Mouse (Mus musculus): ENCODE measurements around the gene Peak1.
A peak's percentile ranks its signal among the peaks of the same experiment; 100 is the strongest.
"Not testable (repeated sequence)": the region's sequence is repeated elsewhere in the genome, so short reads cannot be mapped to it uniquely, and the experiment has no call there.

Peak1 gene

GRCm38 (mm10) chr9:56257227-56258000 lies 160.5 kb downstream of the Peak1 start:
- DNase-seq (ENCODE audit: low read depth, low spot score), result no peak

GRCm38 (mm10) chr9:56255676-56256432 lies 162.0 kb downstream of the Peak1 start:
- no peak for DNase-seq (ENCODE audit: low read depth, low spot score)

GRCm38 (mm10) chr9:56244336-56244735 lies 173.5 kb downstream of the Peak1 start:
- DNase-seq (ENCODE audit: low read depth, low spot score), result no peak

DNA sequence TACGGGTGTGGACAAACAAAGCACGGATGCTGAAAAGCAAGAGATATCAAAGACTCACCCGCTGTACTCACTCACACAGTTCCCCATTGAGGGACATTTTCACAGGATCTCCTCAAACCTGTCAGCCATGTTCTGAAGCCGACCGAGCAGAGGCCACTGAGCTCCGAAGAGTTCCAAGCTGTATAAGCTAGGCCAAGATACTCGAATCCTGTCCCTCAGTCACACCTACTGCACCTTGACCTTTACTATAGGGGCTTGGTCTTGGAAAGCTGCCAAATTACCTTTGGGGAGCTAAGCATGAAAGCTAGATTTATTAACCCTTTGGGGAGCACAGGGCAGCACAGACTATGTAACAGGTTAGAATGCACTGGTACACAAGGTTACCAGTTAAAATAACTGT lies 174.0 kb downstream of the Peak1 start:
- DNase-seq (ENCODE audit: low read depth, low spot score), result no peak

DNA sequence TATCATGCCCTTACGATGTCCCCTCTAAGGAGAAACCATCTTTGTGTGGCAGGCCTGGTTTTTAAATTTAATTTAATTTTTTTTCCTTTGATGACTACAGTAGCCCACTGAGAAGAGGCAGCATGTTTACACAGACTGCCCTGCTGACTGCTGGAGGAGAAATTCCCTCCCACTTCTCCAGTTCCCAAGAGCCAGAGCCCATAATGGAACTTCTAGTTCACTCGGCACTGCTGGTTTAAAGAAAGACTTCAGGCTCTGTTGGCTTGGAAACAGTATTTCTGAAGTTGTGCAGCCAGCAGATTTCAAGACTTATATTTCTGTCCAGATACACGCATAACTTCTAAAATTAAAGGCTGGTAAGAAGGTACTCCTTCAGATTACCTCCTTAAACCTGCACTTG lies 175.2 kb downstream of the Peak1 start:
- DNase-seq (ENCODE audit: low read depth, low spot score), result no peak

GRCm38 (mm10) chr9:56241076-56241475 lies 176.8 kb downstream of the Peak1 start:
- DNase-seq (ENCODE audit: low read depth, low spot score), result no peak

DNA sequence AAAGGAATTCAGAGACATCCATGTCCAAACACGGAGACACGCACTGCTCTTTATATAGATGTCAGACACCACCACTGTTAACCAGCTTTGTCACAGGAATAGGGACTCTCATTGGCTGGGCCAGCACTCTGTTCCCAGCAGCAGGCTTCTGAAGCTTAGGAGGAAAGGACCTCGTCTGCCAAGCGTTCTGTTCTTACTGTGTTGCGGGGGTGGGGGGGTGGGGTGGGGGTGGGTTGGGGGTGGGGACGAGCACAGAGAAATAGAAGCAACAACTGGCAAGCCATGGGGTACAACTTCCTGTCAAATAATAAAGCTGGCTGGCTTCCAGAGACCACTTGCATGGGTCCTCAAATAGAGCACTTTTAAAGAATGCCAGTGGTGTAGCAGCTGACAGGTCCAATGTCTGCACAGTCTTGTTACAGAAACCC lies 182.0 kb downstream of the Peak1 start:
- DNase-seq (ENCODE audit: low read depth, low spot score), result no peak

GRCm38 (mm10) chr9:56235281-56235680 lies 182.6 kb downstream of the Peak1 start:
- no peak for DNase-seq (ENCODE audit: low read depth, low spot score)

DNA sequence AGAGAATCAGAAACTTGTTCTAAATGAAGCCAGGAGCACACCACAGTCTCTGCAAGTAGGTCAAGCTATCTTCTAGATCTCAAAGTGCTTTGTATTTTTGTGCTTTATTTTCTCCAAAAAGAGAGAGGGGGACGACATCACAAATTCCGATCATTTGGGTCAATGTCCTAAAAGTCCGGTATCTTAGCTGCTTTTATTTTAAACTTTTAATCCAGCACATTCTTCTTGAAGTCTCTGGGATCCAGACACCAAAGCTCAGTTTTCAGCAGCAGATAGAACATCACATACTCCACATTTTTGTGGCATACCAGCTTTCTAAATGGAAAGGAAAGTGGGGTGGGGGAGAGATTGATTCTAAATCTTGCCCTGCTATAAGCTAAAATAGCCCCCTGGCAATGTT lies 183.3 kb downstream of the Peak1 start:
- DNase-seq (ENCODE audit: low read depth, low spot score), result no peak

GRCm38 (mm10) chr9:56233316-56233715 lies 184.6 kb downstream of the Peak1 start:
- DNase-seq (ENCODE audit: low read depth, low spot score), result no peak

GRCm38 (mm10) chr9:56230906-56231305 lies 187.0 kb downstream of the Peak1 start:
- DNase-seq (ENCODE audit: low read depth, low spot score), result no peak

GRCm38 (mm10) chr9:56227626-56228025 lies 190.2 kb downstream of the Peak1 start:
- no peak for DNase-seq (ENCODE audit: low read depth, low spot score)

DNA sequence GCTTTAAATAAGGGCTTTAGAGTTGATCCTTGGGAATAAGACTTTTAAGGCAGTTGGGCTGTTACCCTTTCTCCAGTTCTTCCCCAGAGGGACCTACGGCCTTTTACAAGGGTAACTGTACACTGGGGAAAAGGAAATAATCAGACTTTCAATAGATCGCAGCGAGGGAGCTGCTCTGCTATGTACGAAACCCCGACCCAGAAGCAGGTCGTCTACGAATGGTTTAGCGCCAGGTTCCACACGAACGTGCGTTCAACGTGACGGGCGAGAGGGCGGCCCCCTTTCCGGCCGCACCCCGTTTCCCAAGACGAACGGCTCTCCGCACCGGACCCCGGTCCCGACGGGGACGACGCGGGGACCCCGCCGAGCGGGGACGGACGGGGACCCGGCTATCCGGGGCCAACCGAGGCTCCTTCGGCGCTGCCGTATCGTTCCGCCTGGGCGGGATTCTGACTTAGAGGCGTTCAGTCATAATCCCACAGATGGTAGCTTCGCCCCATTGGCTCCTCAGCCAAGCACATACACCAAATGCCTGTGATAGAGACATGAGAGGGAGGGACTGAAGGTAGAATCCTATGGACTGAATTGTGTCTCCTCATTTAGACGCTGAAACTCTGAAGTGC lies 194.3 kb downstream of the Peak1 start:
- DNase-seq (ENCODE audit: low read depth, low spot score), result not testable (repeated sequence)

DNA sequence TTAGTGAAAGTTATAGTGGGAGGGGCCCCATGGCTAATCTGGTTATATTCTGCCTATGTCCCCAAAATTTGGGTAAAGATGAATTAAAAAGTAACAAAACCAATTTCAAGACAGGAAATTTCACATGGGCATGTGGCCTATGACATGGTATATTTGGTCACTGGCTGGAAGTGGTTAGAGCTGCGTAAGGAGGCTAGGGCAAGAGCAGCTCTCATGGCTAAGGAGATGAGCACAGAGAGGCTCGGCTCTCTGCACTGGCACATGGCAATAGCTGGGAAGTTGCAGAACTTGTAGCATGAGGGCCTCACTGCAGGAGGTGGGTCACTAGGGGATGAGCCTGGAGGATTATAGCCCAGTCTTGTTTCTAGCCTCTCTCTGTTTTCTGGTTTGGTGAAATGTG lies 199.0 kb downstream of the Peak1 start:
- DNase-seq (ENCODE audit: low read depth, low spot score), result no peak

DNA sequence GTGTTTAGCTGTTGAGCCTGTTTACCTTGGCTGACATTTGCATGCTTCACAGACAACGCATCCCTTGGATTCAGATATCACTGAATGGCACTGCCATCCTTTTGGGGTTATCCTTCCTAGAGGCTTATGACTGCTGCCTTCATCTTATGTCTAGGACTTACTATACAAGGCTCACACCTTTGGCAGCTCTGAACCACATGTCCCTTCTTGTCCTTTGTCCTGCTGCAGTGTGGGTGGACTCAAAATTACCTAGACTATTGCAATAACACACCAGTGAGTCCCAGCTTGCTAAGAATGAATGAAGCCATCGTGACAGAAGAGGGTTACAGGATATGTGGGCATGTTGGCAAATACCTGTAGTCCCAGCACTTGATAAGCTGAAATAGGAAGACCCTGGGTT lies 199.8 kb downstream of the Peak1 start:
- no peak for DNase-seq (ENCODE audit: low read depth, low spot score)

DNA sequence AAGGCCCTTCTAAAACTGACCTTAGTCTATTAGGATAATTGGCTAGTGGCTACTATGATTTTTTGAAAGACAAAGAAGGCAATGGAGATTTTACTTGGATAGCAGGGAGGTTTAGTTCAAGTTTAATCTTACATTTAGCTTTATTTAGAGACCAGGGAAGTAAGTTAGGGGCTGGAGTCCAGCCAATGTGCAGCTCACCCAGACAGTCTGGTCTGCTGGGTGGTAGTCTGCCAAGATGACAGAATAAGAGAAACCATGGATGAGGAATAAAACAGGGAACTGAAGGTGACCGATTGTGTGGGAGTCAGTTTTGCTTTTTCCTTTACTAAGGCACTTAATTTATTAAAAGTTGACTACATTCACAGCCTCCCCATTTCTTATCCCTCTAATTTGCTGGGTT lies 200.5 kb downstream of the Peak1 start:
- DNase-seq (ENCODE audit: low read depth, low spot score), result no peak

- peak; percentile 60 for DNase-seq (ENCODE audit: low read depth, low spot score)
Measured at GRCm38 (mm10) chr9:56213451-56214291, 204.2 kb downstream of the Peak1 start.

- DNase-seq (ENCODE audit: low read depth, low spot score), result no peak
Measured at GRCm38 (mm10) chr9:56208817-56209216, 209.1 kb downstream of the Peak1 start.

DNA sequence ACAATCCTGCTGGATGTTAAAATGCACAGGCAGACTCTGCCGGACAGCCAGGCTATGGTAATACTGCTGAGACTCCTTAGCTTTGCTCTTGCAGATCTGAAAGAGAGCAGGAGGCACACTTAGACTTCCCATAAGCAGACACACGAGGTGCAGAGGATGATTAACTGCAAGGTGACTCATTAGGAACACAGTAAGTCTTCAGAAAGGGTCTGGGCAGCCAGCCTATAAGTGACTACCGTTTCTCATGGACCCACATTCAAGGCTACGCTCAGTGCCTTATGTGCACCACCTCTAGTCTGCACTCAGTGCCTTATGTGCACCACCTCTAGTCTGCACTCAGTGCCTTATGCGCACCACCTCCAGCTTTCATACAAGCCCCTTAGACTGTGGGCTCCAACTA lies 210.4 kb downstream of the Peak1 start:
- DNase-seq (ENCODE audit: low read depth, low spot score), result no peak

DNA sequence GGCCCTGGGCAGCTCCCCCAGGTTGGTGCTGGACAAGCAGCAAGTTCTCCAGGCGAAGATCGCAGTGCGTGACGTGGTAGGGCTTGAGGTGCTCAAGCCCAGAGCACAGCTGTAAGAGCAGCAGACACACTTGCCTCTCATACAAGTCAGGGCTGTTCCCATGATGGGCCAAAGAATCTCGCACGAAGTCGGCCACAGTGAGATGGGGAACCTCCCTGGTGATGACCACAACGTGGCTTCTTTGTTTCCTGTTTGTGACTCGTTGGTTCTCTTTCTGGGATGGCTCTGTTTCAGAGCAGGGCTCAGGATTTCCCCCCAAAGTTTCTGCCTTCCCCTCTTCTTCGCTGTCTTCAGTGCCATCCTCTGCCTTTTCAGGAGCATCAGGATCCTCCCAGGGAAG lies 210.8 kb downstream of the Peak1 start:
- DNase-seq (ENCODE audit: low read depth, low spot score), result no peak

DNA sequence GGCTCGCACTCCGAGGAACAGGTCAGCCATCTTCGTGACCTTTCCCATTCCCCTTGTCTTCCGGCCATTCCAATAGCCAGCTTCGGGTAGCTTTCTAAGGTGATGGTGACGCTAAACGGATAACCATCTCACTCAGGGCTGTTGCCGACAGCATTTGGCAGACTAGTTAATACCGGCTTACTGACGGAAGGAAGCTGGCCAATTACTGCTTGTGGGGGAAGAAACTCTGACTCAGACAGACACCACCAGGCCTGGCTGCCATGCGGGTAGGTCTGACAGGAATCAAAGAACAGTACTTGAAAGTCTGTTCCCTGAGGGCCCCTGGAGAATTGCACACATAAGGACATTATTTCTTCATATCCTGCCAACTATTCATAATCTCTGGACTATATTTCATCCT lies 212.5 kb downstream of the Peak1 start:
- no peak for DNase-seq (ENCODE audit: low read depth, low spot score)

DNA sequence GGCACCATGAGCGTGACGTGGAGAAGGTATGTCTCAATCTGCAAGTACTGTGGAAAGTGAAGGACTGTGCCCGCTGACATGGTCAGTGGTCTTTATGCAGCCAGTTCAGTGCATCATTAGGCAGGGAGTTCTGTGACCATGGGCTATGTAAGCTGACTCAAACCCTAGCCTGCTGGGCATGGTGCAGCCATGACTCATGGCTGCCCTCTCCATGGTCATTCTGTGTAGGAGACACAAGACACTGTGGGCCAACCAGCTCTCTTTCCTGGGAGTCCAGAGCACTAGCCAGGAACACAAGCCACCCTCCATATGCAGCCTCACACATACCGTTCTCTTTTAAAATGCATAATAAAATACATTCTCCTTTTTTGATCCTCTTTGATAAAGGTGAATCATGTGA lies 213.6 kb downstream of the Peak1 start:
- no peak for DNase-seq (ENCODE audit: low read depth, low spot score)

Measured in mesoderm, embryonic 11.5 days (tissue).